Mouse (Mus musculus): ENCODE results near the gene Aspdh.

Aspdh gene

DNA sequence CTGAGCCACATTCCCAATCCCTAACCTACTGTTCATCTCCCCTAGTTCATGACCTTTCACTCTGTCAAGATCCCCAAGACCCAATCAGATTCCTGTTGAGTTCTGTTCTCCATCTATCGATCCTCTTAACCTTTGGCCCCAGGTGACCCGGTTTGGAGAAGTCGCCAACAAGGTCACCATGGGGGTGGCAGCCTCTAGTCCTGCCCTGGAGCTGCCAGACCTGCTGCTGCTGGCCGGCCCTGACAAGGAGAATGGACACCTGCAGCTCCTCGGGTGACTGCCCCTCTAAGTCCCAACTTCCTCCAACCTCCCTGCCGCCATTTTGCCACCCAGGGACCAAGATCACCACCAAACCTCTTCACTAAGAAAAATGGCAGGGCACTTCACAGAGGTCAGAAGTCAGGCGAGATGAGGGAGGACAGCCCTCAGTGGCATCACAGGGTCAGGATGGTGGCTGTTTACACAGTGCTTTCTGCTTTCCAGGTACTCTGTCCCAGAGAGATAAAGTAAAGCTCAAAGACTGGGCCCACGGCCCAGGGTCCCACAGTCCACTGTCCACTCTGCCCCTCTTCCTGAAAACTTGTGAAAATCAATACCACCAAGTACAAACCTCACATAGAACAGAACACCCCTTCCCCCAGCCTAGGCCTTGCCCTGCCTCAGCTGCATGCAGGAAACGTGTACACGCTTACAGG is 32.3 kb downstream of the Aspdh start:
- no peak for DNase-seq (ENCODE audit: low spot score in 2 of 2)

DNA sequence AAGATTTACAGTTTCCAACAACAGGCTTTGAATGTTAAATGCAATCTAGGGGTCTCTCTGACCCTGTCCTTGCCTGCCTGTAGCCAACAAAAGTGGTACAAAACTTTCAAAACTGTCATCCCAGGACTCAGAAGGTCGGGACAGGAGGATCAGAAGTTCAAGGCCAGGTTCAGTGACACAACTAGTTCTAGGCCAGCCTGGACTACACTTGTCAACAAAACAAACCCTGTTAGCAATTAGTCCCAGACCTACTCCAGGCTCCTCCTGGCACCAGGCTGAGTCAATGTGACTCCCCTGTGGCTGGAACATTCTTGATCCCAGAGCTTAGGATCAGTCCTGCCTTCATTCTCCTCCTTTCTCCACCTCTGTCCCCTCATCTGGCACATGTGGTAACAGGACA is 33.7 kb downstream of the Aspdh start:
- no peak for DNase-seq (ENCODE audit: low spot score in 2 of 2)

DNA sequence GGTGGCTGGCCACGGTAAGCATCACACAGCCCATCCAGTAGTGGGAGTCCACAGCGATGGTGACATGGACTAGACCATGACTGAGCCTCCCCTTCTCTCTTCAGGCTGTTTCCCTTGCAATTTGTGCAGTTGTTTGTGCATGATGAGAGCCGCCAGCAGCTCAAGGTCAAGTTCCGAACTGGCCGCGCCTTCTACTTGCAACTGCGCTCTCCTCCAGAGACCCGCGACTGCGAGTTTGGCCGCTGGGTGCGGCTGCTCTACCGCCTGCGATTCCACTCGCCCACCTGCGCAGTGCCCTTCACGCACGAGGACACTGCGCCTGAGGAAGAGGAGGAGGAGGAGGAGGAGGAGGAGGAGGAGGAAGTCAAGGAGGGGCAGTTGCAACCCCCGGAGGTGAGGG is 34.9 kb downstream of the Aspdh start:
- DNase-seq (ENCODE audit: low spot score in 2 of 2) = no peak

DNA sequence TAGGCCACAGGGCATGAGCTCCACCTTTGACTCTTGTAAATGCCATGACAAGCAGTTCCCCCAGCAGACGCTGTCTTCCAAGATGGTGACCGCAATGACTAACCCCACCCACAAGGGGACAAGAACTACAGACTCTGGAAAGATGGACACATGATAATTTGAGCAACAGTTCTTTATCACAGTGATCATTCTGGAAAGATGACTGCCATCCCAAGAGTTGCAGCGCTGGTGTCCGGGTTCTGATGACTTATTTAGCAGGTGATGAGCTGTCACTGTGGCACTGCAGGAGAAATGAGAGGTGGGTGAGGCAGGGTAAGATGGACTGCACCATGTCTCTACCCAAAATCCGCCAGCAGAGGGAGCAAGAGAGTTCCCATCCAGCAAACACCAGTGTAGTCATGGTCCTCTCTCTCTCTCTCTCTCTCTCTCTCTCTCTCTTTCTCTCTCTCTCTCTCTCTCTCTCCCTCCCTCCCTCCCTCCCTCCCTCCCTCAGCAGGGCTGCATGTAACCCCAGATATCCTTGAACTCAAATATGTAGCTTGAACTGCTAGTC is 36.4 kb downstream of the Aspdh start:
- no peak for DNase-seq (ENCODE audit: low spot score in 2 of 2)

DNA sequence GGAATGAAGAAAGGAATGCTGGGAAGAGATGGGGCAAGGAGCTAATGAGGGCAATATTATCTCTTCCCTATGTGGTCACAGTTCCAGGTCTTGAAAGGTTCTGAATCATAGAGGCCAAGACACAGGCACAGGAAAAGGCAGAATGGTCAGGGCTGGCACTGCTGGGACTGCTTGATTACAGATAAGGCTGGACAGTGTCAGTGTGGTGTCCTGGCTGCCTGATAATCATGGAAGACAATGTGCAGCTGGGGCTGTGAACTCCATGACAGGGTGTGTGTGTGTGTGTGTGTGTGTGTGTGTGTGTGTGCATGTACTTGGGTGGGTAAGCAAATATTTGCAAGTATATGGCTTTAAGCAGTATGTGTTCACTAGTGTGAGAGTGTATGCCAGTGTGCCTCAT is 42.3 kb downstream of the Aspdh start:
- no peak for DNase-seq (ENCODE audit: low spot score in 2 of 2)

All from urinary bladder, postnatal 4 days (tissue).